Mouse (Mus musculus) megakaryocyte, adult 5-6 weeks (primary cell): ENCODE measurements around the gene Gdf1. TPM values are rescaled to one million over a fixed set of nuclear protein-coding genes. Genes with fewer than 3 reads are reported as not detected.

ENCODE experiments used
- ATAC-seq: 2 replicates; pipeline ENCODE4 v1.8.0; 2016; ENCODE audit warnings: mild to moderate bottlenecking, inconsistent platforms; ENCODE audit not compliant: poor library complexity, severe bottlenecking
- total RNA-seq, 2 experiments: library from RNA; stranded (forward) in 1 of 2; stranded (reverse) in 1 of 2; fragments of 153-499, 151-499 nt in 1 of 2; fragments of 221-1000, 200-1000 nt in 1 of 2; gene quantifications; 2 replicates each; pipeline versions ENCODE4 v1.2.3 to v1.2.4; 2015 to 2017

Gene Gdf1
- total RNA-seq (2015) = not detected in 2 replicates
- total RNA-seq (2017) = not detected in 2 replicates

GRCm38 (mm10) chr8:70329124-70329834 lies at the start of gene Gdf1:
Gdf1 (plus strand) TSS chr8:70329817.
- ATAC-seq = no peak

- ATAC-seq = no peak
Observed at GRCm38 (mm10) chr8:70281001-70281400, 48.6 kb upstream of the Gdf1 start.

GRCm38 (mm10) chr8:70282603-70283135 lies 46.9 kb upstream of the Gdf1 start, which contains the start of gene Homer3:
Homer3 (plus strand) TSS chr8:70282827.
- ATAC-seq = peak; percentile 98

GRCm38 (mm10) chr8:70283136-70284077 lies 46.2 kb upstream of the Gdf1 start:
- peak; percentile 14; the same call in 1 of the 2 replicates for ATAC-seq

GRCm38 (mm10) chr8:70284421-70284820 lies 45.2 kb upstream of the Gdf1 start:
- no peak for ATAC-seq

- no peak for ATAC-seq
Observed at GRCm38 (mm10) chr8:70285304-70285703, 44.3 kb upstream of the Gdf1 start.

- ATAC-seq = no peak
Observed at GRCm38 (mm10) chr8:70286737-70287136, 42.9 kb upstream of the Gdf1 start.

- no peak for ATAC-seq
Observed at GRCm38 (mm10) chr8:70293988-70294405, 35.6 kb upstream of the Gdf1 start.

- no peak for ATAC-seq
Observed at GRCm38 (mm10) chr8:70300881-70301280, 28.7 kb upstream of the Gdf1 start.

- ATAC-seq = peak; percentile 94
Observed at GRCm38 (mm10) chr8:70302358-70302890, 27.2 kb upstream of the Gdf1 start, which contains the start of the genes Ddx49 and Cope. Ddx49 (minus strand) TSS chr8:70302489. Cope (plus strand) TSS chr8:70302518.

GRCm38 (mm10) chr8:70302901-70303300 lies 26.7 kb upstream of the Gdf1 start:
- ATAC-seq = 0 out of 2 replicates have a peak, but pooled peaks have one; percentile 8

- ATAC-seq = no peak
Observed at GRCm38 (mm10) chr8:70309311-70309710, 20.3 kb upstream of the Gdf1 start.

GRCm38 (mm10) chr8:70313399-70313798 lies 16.2 kb upstream of the Gdf1 start:
- no peak for ATAC-seq

- no peak for ATAC-seq
Observed at GRCm38 (mm10) chr8:70315624-70316510, 13.8 kb upstream of the Gdf1 start, which contains the start of gene Cers1. Cers1 (plus strand) TSS chr8:70315775.

GRCm38 (mm10) chr8:70316511-70317504 lies 12.8 kb upstream of the Gdf1 start:
- ATAC-seq = no peak

GRCm38 (mm10) chr8:70317872-70318271 lies 11.7 kb upstream of the Gdf1 start:
- no peak for ATAC-seq

GRCm38 (mm10) chr8:70323716-70324115 lies 5.9 kb upstream of the Gdf1 start:
- ATAC-seq = no peak

GRCm38 (mm10) chr8:70327512-70327911 lies 2.1 kb upstream of the Gdf1 start:
- ATAC-seq = no peak
